Mouse (Mus musculus) neural tube, embryonic 14.5 days (tissue): Measurements from ENCODE around the gene Vamp8. TPM values are rescaled to one million over a fixed set of nuclear protein-coding genes. Genes with fewer than 3 reads are reported as not detected.

Source experiments
- ATAC-seq: fragments of 200-750 bp; cut with Nextera tagmentation; 2 replicates; pipeline ENCODE4 v1.8.0; 2017; ENCODE audit warnings: low read depth, mild to moderate bottlenecking, moderate TSS enrichment, moderate library complexity
- H3K27ac ChIP-seq: fragments of 300-500 bp; sonication (generic); 2 replicates; pipeline ENCODE4 v1.5.1; 2014; ENCODE audit warnings: low read depth, mild to moderate bottlenecking, control low read depth, low read length, moderate library complexity, mixed read lengths
- H3K27me3 ChIP-seq: fragments of 300-500 bp; sonication (generic); 2 replicates; pipeline ENCODE4 v1.6.1; 2014; ENCODE audit warnings: low read length; ENCODE audit not compliant: control insufficient read depth, insufficient read depth
- H3K36me3 ChIP-seq: fragments of 300-500 bp; sonication (generic); 2 replicates; pipeline ENCODE4 v1.6.1; 2014; ENCODE audit warnings: low read length, mixed read lengths; ENCODE audit not compliant: control insufficient read depth, insufficient read depth
- H3K4me1 ChIP-seq: fragments of 300-500 bp; sonication (generic); 2 replicates; pipeline ENCODE4 v1.6.1; 2014; ENCODE audit warnings: low read length; ENCODE audit not compliant: control insufficient read depth, insufficient read depth
- H3K4me2 ChIP-seq: fragments of 300-500 bp; sonication (generic); 2 replicates; pipeline ENCODE4 v1.6.1; 2014; ENCODE audit warnings: mild to moderate bottlenecking, low read depth, low read length, control low read depth
- H3K4me3 ChIP-seq: fragments of 300-500 bp; sonication (generic); 2 replicates; pipeline ENCODE4 v1.5.1; 2014; ENCODE audit warnings: low read depth, low read length, control low read depth, mixed read lengths
- H3K9ac ChIP-seq: fragments of 300-500 bp; sonication (generic); replicated peaks from 2 replicates; pipeline ENCODE4 v1.6.1; 2014; ENCODE audit warnings: low read depth, mild to moderate bottlenecking, control low read depth, low read length, mixed read lengths
- H3K9me3 ChIP-seq: fragments of 300-500 bp; sonication (generic); 2 replicates; pipeline ENCODE4 v1.6.1; 2016; ENCODE audit warnings: low read length; ENCODE audit not compliant: control insufficient read depth
- WGBS: fragments of 180-500 bp; shearing (Covaris S2); extraction: QIAGEN DNeasy Blood & Tissue Kit; methylation state at CpG from one replicate; pipeline ENCODE4 v1.1.7; 2014; 5-methylcytosine and 5-hydroxymethylcytosine counted together
- polyA plus RNA-seq: library from polyadenylated mRNA; unstranded; fragments of >200 nt; fragmentation: Nextera tagmentation; extraction: Ambion mirVana; gene quantifications from 2 replicates; pipeline ENCODE4 v1.2.1, GENCODE M21; 2014

The Vamp8 gene
- polyA plus RNA-seq, 1 experiment from 2014 or later: 7.9 TPM

- WGBS: 0% methylated on average over 64 of the region's 71 CpGs
- Histone ChIP-seq H3K9ac (peak within 1 kb of the TSS; percentile 72), H3K27ac (peak within 1 kb of the TSS; percentile 52), H3K4me3 (peak within 1 kb of the TSS; percentile 46), H3K9me3 (no peaks in the 10 kb centered on the region), H3K36me3 (peaks cover 13% of the 10 kb centered on the region; the same call in 1 of the 2 replicates), H3K4me1 (0 out of 2 replicates have a peak, but pooled peaks cover 9% of the 10 kb centered on the region), H3K27me3 (no peaks in the 10 kb centered on the region), H3K4me2 (peak within 1 kb of the TSS; percentile 61)
- peak; percentile 90 for ATAC-seq
Observed at GRCm38 (mm10) chr6:72355066-72355911, 35.2 kb downstream of the Vamp8 start, which contains the start of gene Tmem150a. Gene Tmem150a, plus strand, starts transcription at chr6:72355447.

GRCm38 (mm10) chr6:72354025-72354424 is 36.5 kb downstream of the Vamp8 start:
- ATAC-seq: no peak
- no peak overlapping the region for H3K4me2 ChIP-seq
- peaks cover 4% of the 10 kb centered on the region; the same call in 1 of the 2 replicates for H3K36me3 ChIP-seq
- 68% methylated on average over 1 of the region's 1 CpGs for WGBS
- no peak overlapping the region for H3K9ac ChIP-seq
- H3K9me3 ChIP-seq: no peaks in the 10 kb centered on the region
- no peaks in the 10 kb centered on the region for H3K27me3 ChIP-seq
- H3K4me3 ChIP-seq: no peak overlapping the region
- H3K4me1 ChIP-seq: 0 out of 2 replicates have a peak, but pooled peaks cover 9% of the 10 kb centered on the region
- H3K27ac ChIP-seq: no peak overlapping the region

GRCm38 (mm10) chr6:72352636-72353405 is 37.7 kb downstream of the Vamp8 start:
- Histone ChIP-seq H3K4me1 (peaks cover 16% of the 10 kb centered on the region), H3K36me3 (peaks cover 7% of the 10 kb centered on the region; the same call in 1 of the 2 replicates), H3K4me3 (no peak overlapping the region), H3K27ac (no peak overlapping the region), H3K9ac (no peak overlapping the region), H3K4me2 (no peak overlapping the region), H3K27me3 (no peaks in the 10 kb centered on the region), H3K9me3 (no peaks in the 10 kb centered on the region)
- no peak for ATAC-seq
- 79% methylated on average over 5 of the region's 5 CpGs for WGBS

GRCm38 (mm10) chr6:72350214-72350613 is 40.3 kb downstream of the Vamp8 start:
- ATAC-seq: no peak
- Histone ChIP-seq H3K4me3 (no peak overlapping the region), H3K27ac (no peak overlapping the region), H3K36me3 (peaks cover 7% of the 10 kb centered on the region; the same call in 1 of the 2 replicates), H3K27me3 (peaks cover 3% of the 10 kb centered on the region), H3K4me2 (no peak overlapping the region), H3K9ac (no peak overlapping the region), H3K9me3 (no peaks in the 10 kb centered on the region), H3K4me1 (peaks cover 11% of the 10 kb centered on the region)
- 96% methylated on average over 2 of the region's 2 CpGs for WGBS

GRCm38 (mm10) chr6:72348411-72348810 is 42.1 kb downstream of the Vamp8 start:
- WGBS: 85% methylated on average over 10 of the region's 10 CpGs
- H3K36me3 ChIP-seq: peaks cover 7% of the 10 kb centered on the region; the same call in 1 of the 2 replicates
- H3K27ac ChIP-seq: no peak overlapping the region
- H3K9ac ChIP-seq: 0 out of 2 replicates have a peak overlapping the region, but pooled peaks have one; percentile 93
- no peaks in the 10 kb centered on the region for H3K9me3 ChIP-seq
- H3K4me1 ChIP-seq: peaks cover 19% of the 10 kb centered on the region
- H3K4me3 ChIP-seq: peak overlapping the region; percentile 81; the same call in 1 of the 2 replicates
- ATAC-seq: no peak
- H3K27me3 ChIP-seq: peaks cover 3% of the 10 kb centered on the region
- H3K4me2 ChIP-seq: peak overlapping the region; percentile 86

- WGBS: under 1% methylated on average over 72 of the region's 72 CpGs
- Histone ChIP-seq H3K9me3 (no peaks in the 10 kb centered on the region), H3K27ac (peak within 1 kb of the TSS; percentile 87), H3K9ac (peak within 1 kb of the TSS; percentile 93), H3K36me3 (peaks cover 7% of the 10 kb centered on the region; the same call in 1 of the 2 replicates), H3K4me1 (peaks cover 19% of the 10 kb centered on the region), H3K27me3 (peaks cover 3% of the 10 kb centered on the region), H3K4me2 (peak within 1 kb of the TSS; percentile 86), H3K4me3 (peak within 1 kb of the TSS; percentile 81)
- ATAC-seq: peak; percentile 72
Observed at GRCm38 (mm10) chr6:72347166-72347941, 43.1 kb downstream of the Vamp8 start, which contains the start of gene 0610030E20Rik. Gene 0610030E20Rik, plus strand, starts transcription at chr6:72347317.

GRCm38 (mm10) chr6:72346261-72346660 is 44.2 kb downstream of the Vamp8 start:
- peaks cover 19% of the 10 kb centered on the region for H3K4me1 ChIP-seq
- H3K27me3 ChIP-seq: peaks cover 3% of the 10 kb centered on the region
- peaks cover 7% of the 10 kb centered on the region; the same call in 1 of the 2 replicates for H3K36me3 ChIP-seq
- H3K27ac ChIP-seq: no peak overlapping the region
- peak overlapping the region; percentile 86; the same call in 1 of the 2 replicates for H3K4me2 ChIP-seq
- H3K9me3 ChIP-seq: no peaks in the 10 kb centered on the region
- no peak overlapping the region for H3K9ac ChIP-seq
- H3K4me3 ChIP-seq: peak overlapping the region; percentile 81; the same call in 1 of the 2 replicates
- WGBS: 90% methylated on average over 4 of the region's 4 CpGs
- ATAC-seq: no peak

- 0 out of 2 replicates have a peak, but pooled peaks have one; percentile 0 for ATAC-seq
- H3K4me3 ChIP-seq: peak overlapping the region; percentile 84
- H3K27ac ChIP-seq: no peak overlapping the region
- 52% methylated on average over 6 of the region's 6 CpGs for WGBS
- peaks cover 7% of the 10 kb centered on the region; the same call in 1 of the 2 replicates for H3K36me3 ChIP-seq
- H3K4me2 ChIP-seq: peak overlapping the region; percentile 92
- peaks cover 3% of the 10 kb centered on the region for H3K27me3 ChIP-seq
- H3K4me1 ChIP-seq: peaks cover 19% of the 10 kb centered on the region
- no peak overlapping the region for H3K9ac ChIP-seq
- no peaks in the 10 kb centered on the region for H3K9me3 ChIP-seq
Observed at GRCm38 (mm10) chr6:72345633-72346032, 44.9 kb downstream of the Vamp8 start.
